Mouse (Mus musculus): Measurements from ENCODE around the gene Trank1. TPM values are rescaled to one million over a fixed set of nuclear protein-coding genes. Genes with fewer than 3 reads are reported as not detected.

Trank1 gene
- polyA plus RNA-seq, 1 experiment from 2014 or later, result 0.18 TPM

DNA sequence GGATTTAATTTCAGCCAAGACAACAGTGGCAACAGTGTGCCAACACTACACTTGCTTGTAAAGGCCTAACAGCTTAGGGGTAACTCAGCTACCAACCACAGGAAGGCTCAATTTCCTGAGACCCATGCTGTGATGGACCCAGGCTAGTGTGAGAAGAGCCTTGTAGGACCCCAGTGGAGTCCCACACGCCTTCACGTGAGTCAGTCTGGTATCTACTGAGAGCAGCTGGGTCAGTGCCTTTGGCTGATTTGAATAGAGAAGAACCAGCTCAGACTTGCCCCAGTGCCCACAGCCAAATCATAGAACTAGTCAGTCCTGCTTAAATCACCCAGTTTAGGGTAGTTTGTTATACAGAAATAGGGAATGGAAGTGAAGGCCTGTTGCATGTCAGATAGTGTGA, 86.5 kb downstream of the Trank1 start:
- Histone ChIP-seq H3K36me3 (ENCODE audit: control insufficient read depth, insufficient read depth, low read length) (no peaks in the 10 kb centered on the region), H3K27ac (ENCODE audit: low read length) (no peak overlapping the region), H3K4me2 (ENCODE audit: low read depth, low read length) (no peak overlapping the region), H3K9ac (ENCODE audit: low read length) (no peak overlapping the region), H3K4me3 (ENCODE audit: low read length) (no peak overlapping the region), H3K4me1 (replicated peaks; ENCODE audit: control insufficient read depth, insufficient read depth, low read length) (no peaks in the 10 kb centered on the region), H3K9me3 (ENCODE audit: control insufficient read depth, low read length) (no peaks in the 10 kb centered on the region), H3K27me3 (ENCODE audit: control insufficient read depth, insufficient read depth, low read depth, low read length) (no peaks in the 10 kb centered on the region)
- 77% methylated on average over 2 of the region's 2 CpGs for WGBS
- ATAC-seq (ENCODE audit: low read depth), result no peak

DNA sequence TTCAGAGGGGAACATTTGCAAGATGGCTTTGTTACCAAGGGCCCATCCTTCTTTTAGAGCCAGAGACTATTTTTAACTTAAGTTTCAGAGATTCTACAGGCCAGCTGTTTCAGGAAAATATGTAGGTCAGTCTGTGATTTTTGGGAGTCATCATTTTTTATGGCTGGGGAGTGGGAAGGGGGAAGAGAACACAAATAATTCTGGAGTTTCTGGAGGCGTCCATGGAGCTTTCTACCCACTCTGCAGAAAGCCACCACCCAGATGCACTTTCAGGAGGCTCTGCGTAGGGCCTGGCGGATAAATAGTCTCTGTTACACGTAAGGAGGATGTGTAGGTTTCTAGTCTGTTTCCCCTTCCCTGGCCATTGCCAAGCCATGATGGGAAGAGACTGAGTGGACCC, 88.5 kb downstream of the Trank1 start:
- Histone ChIP-seq H3K9ac (ENCODE audit: low read length) (no peak overlapping the region), H3K9me3 (ENCODE audit: control insufficient read depth, low read length) (no peaks in the 10 kb centered on the region), H3K4me2 (ENCODE audit: low read depth, low read length) (no peak overlapping the region), H3K4me3 (ENCODE audit: low read length) (no peak overlapping the region), H3K27ac (ENCODE audit: low read length) (no peak overlapping the region), H3K4me1 (replicated peaks; ENCODE audit: control insufficient read depth, insufficient read depth, low read length) (no peaks in the 10 kb centered on the region), H3K36me3 (ENCODE audit: control insufficient read depth, insufficient read depth, low read length) (no peaks in the 10 kb centered on the region), H3K27me3 (ENCODE audit: control insufficient read depth, insufficient read depth, low read depth, low read length) (no peaks in the 10 kb centered on the region)
- 86% methylated on average over 4 of the region's 4 CpGs for WGBS
- ATAC-seq (ENCODE audit: low read depth), result no peak

DNA sequence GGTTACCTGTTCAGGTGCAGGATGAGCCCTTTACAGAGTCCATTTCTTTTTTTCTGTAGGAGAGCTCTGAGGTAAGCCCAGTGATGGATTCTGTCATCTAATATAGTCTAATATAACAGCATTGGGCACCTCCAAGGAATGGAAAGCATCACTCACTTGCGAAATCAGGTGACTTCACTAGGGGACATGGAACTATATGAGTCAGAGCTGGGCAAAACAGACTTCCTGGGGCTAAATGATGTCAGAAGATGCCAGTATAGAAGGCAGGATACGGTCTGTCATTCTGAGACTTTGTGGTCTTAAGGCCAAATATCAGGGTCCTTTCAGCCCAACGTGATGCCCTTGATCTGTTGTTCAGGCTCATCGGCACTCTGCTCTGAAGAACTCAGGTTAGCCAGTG, 91.6 kb downstream of the Trank1 start:
- Histone ChIP-seq H3K36me3 (ENCODE audit: control insufficient read depth, insufficient read depth, low read length) (no peaks in the 10 kb centered on the region), H3K4me1 (replicated peaks; ENCODE audit: control insufficient read depth, insufficient read depth, low read length) (peaks cover 4% of the 10 kb centered on the region), H3K4me3 (ENCODE audit: low read length) (no peak overlapping the region), H3K27me3 (ENCODE audit: control insufficient read depth, insufficient read depth, low read depth, low read length) (no peaks in the 10 kb centered on the region), H3K9me3 (ENCODE audit: control insufficient read depth, low read length) (no peaks in the 10 kb centered on the region), H3K27ac (ENCODE audit: low read length) (no peak overlapping the region), H3K4me2 (ENCODE audit: low read depth, low read length) (no peak overlapping the region), H3K9ac (ENCODE audit: low read length) (no peak overlapping the region)
- 81% methylated on average over 4 of the region's 4 CpGs for WGBS
- no peak for ATAC-seq (ENCODE audit: low read depth)

DNA sequence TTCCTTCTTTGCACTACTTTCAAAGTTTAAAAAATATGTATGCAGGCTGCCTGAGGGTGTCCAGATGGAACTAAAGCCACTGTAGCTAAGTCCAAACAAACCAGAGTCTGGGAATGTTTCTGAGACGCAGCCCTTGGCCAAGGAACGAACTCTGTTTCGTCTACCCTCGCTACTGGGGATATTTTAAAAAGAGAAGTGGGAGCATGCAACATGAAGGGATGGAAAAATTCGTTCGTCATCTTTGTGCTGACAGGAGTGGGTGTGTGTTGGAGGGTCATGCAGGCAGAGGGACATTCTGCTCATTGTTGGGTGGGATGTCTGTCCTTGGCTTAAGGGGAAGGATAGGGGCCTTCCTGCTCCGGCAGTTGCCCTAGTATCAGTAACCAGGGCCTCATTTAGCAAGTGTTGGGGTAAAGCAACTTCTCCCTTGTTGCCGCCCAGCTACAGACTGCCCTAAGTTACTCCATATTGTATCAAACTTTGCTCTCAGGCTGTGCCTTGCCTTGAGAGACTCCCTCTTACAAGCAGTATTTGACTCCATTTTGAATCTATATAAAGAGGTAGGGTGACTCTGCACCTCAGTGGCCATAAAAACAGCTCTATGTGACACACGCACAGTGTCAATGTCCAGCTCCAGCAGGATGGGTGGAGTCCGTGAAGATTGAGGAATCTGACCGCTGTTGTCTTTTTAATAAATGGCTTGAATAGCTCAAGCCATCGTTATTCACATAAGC, 93.0 kb downstream of the Trank1 start:
- Histone ChIP-seq H3K4me1 (replicated peaks; ENCODE audit: control insufficient read depth, insufficient read depth, low read length) (peaks cover 6% of the 10 kb centered on the region), H3K4me2 (ENCODE audit: low read depth, low read length) (no peak overlapping the region), H3K36me3 (ENCODE audit: control insufficient read depth, insufficient read depth, low read length) (no peaks in the 10 kb centered on the region), H3K27me3 (ENCODE audit: control insufficient read depth, insufficient read depth, low read depth, low read length) (no peaks in the 10 kb centered on the region), H3K4me3 (ENCODE audit: low read length) (no peak overlapping the region), H3K9me3 (ENCODE audit: control insufficient read depth, low read length) (no peaks in the 10 kb centered on the region), H3K9ac (ENCODE audit: low read length) (no peak overlapping the region), H3K27ac (ENCODE audit: low read length) (no peak overlapping the region)
- no peak for ATAC-seq (ENCODE audit: low read depth)
- 70% methylated on average over 12 of the region's 12 CpGs for WGBS

DNA sequence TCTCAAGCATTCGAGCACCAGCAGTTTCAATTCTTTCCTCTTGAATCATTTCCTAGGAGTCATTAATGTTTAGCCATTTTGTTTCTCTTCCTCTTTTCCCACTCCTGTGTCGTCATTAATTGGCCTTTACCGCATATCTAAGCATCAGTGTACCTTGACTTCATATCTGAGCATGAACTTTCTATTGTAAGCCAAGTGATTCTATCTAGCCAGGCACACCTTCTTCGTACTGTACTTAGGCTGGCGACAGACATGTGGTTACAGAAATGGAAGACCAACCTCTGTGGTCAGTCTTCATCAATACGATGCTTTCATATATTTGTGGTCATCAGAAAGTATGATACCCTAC, 93.5 kb downstream of the Trank1 start:
- WGBS, result 84% methylated on average over 6 of the region's 6 CpGs
- Histone ChIP-seq H3K4me2 (ENCODE audit: low read depth, low read length) (no peak overlapping the region), H3K9me3 (ENCODE audit: control insufficient read depth, low read length) (no peaks in the 10 kb centered on the region), H3K27me3 (ENCODE audit: control insufficient read depth, insufficient read depth, low read depth, low read length) (no peaks in the 10 kb centered on the region), H3K4me3 (ENCODE audit: low read length) (no peak overlapping the region), H3K27ac (ENCODE audit: low read length) (no peak overlapping the region), H3K4me1 (replicated peaks; ENCODE audit: control insufficient read depth, insufficient read depth, low read length) (peaks cover 6% of the 10 kb centered on the region), H3K36me3 (ENCODE audit: control insufficient read depth, insufficient read depth, low read length) (no peaks in the 10 kb centered on the region), H3K9ac (ENCODE audit: low read length) (no peak overlapping the region)
- ATAC-seq (ENCODE audit: low read depth), result no peak

DNA sequence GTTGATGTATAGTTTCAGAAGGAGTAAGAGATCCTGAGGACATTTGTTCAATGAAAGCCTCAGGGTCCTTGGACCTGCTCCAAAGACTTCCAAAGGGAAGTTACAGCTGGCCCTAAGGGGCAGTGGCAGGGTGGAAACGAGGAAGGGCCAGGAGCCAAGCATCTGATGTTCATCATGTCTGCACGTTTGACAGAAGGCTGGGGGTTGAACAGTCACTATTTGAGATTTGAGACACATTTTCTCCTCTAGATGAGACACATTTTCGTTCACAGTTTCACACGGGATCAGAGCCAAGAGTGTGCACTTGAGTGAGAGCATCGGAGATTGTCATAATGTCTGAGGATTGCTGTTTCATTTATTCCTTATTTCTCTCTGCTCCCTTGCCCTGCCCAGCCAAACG, 96.5 kb downstream of the Trank1 start:
- Histone ChIP-seq H3K36me3 (ENCODE audit: control insufficient read depth, insufficient read depth, low read length) (no peaks in the 10 kb centered on the region), H3K27me3 (ENCODE audit: control insufficient read depth, insufficient read depth, low read depth, low read length) (no peaks in the 10 kb centered on the region), H3K9me3 (ENCODE audit: control insufficient read depth, low read length) (no peaks in the 10 kb centered on the region), H3K4me1 (replicated peaks; ENCODE audit: control insufficient read depth, insufficient read depth, low read length) (peaks cover 6% of the 10 kb centered on the region), H3K27ac (ENCODE audit: low read length) (no peak overlapping the region), H3K4me2 (ENCODE audit: low read depth, low read length) (no peak overlapping the region), H3K4me3 (ENCODE audit: low read length) (no peak overlapping the region), H3K9ac (ENCODE audit: low read length) (no peak overlapping the region)
- peak; percentile 85 for ATAC-seq (ENCODE audit: low read depth)
- 35% methylated on average over 6 of the region's 6 CpGs for WGBS

DNA sequence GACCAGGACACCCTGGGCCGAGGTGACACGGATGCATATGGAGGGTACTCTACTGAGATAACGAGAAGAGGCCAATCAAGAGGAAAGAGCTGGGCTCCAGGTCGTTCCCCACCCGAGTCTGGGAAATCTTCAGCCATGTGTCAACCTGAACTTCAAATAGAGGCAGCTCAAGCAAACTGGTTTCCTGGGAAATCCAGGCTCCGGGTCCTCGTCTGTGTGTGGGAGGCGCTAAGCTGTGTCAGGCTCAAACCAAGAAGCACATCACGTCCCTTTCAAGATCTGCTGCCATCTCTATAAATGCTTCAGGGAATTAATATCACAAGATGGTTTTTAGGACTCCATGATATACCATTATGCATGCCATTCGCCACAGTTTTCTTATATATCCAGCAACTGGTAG, 96.9 kb downstream of the Trank1 start:
- no peak for ATAC-seq (ENCODE audit: low read depth)
- Histone ChIP-seq H3K4me1 (replicated peaks; ENCODE audit: control insufficient read depth, insufficient read depth, low read length) (peaks cover 6% of the 10 kb centered on the region), H3K4me3 (ENCODE audit: low read length) (no peak overlapping the region), H3K27ac (ENCODE audit: low read length) (no peak overlapping the region), H3K36me3 (ENCODE audit: control insufficient read depth, insufficient read depth, low read length) (no peaks in the 10 kb centered on the region), H3K27me3 (ENCODE audit: control insufficient read depth, insufficient read depth, low read depth, low read length) (no peaks in the 10 kb centered on the region), H3K9ac (ENCODE audit: low read length) (no peak overlapping the region), H3K4me2 (ENCODE audit: low read depth, low read length) (no peak overlapping the region), H3K9me3 (ENCODE audit: control insufficient read depth, low read length) (no peaks in the 10 kb centered on the region)
- WGBS, result 56% methylated on average over 10 of the region's 10 CpGs

DNA sequence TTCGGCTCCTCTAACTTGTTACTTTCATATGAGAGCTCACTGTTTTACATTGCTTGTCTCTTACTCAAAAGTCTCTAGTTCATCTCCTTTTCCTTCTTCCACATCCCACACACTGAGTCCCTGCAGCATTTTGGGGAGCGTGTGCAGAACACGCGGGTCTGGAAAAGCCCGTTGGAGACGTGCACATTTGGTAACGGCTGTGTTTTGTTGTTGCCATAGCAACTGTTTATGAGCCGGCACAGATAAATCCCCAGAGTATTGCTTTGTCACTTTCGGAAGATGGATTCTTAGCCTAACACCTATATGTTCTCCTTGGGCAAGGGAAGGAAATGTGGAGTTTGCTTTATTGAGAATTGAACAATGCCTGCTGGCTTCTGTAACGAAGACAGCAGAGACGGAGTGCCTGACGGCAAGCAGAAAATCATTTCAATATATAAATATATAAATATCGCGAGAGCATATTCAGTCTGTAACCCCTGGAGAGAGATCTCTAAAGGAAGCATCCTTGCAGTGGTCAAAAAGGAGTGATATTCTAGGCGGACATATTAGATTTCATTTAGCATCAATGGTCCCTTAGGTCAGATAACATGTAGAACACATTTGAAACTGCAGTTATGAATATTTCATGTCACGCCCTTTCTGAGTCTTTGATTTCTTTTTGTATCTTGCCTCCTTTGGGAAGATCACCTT, 101.1 kb downstream of the Trank1 start:
- Histone ChIP-seq H3K9ac (ENCODE audit: low read length) (no peak overlapping the region), H3K27me3 (ENCODE audit: control insufficient read depth, insufficient read depth, low read depth, low read length) (no peaks in the 10 kb centered on the region), H3K9me3 (ENCODE audit: control insufficient read depth, low read length) (no peaks in the 10 kb centered on the region), H3K27ac (ENCODE audit: low read length) (no peak overlapping the region), H3K4me3 (ENCODE audit: low read length) (no peak overlapping the region), H3K36me3 (ENCODE audit: control insufficient read depth, insufficient read depth, low read length) (no peaks in the 10 kb centered on the region), H3K4me2 (ENCODE audit: low read depth, low read length) (no peak overlapping the region), H3K4me1 (replicated peaks; ENCODE audit: control insufficient read depth, insufficient read depth, low read length) (peaks cover 3% of the 10 kb centered on the region)
- no peak for ATAC-seq (ENCODE audit: low read depth)
- WGBS, result 69% methylated on average over 16 of the region's 16 CpGs

DNA sequence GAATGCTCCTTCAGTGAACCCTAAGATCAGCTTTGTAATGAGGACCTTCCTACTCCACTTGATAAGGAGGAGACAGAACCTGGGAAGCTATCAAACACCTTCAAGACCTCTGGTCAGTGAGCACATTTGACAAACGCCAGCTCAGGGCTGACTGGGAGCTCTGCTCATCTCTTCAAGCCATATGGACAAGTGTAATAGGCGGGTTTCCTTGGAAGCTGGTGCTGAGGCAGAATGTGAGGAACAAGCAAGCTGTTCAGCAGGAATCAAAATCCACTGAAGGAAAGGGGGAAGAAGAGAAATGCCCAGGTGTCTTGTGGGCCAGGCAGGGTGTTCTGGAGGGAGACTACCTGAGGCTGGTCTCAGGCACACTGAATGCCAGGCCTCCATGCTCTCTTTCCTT, 110.3 kb downstream of the Trank1 start:
- ATAC-seq (ENCODE audit: low read depth), result no peak

More for the DNA sequence above, 110.3 kb downstream of the Trank1 start:
- WGBS, result 65% methylated on average over 2 of the region's 2 CpGs
- Histone ChIP-seq H3K27me3 (ENCODE audit: control insufficient read depth, insufficient read depth, low read depth, low read length) (no peaks in the 10 kb centered on the region), H3K4me2 (ENCODE audit: low read depth, low read length) (no peak overlapping the region), H3K4me1 (replicated peaks; ENCODE audit: control insufficient read depth, insufficient read depth, low read length) (no peaks in the 10 kb centered on the region; the same call in 1 of the 2 replicates), H3K9ac (ENCODE audit: low read length) (no peak overlapping the region), H3K27ac (ENCODE audit: low read length) (no peak overlapping the region), H3K9me3 (ENCODE audit: control insufficient read depth, low read length) (no peaks in the 10 kb centered on the region), H3K36me3 (ENCODE audit: control insufficient read depth, insufficient read depth, low read length) (no peaks in the 10 kb centered on the region), H3K4me3 (ENCODE audit: low read length) (no peak overlapping the region)
